Comparison of ENCODE assay signal across 14 mouse cellular contexts in the genomic region with DNA sequence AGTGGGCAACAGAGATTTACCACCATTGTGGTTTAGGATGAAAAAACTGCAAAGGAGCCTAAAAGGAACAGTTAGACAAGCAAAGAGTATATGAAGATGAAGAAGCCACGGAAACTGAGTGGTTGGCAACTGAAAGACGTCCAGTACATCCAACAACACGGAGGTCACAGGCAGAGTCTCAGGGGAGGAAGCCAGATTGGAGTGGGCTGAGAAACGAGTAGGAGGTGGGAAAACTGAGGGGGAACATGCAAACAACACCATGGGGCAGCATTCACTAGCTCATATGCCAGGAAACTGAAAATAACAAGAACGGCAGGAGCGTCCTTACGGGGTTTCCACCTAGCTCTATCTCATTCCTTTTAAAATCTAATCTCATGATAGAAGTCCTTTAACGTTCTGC.
"Had no signal": no experiment of that assay in that cellular context is flagged by ENCODE, and none has a peak within 500 bp of the region (broad histone marks: within the 10 kb centered on the region; RNA-seq: fewer than 3 reads in every experiment).

No protein-coding gene starts in this region.

- H3K4me3 ChIP-seq: hindbrain, embryonic 15.5 days; kidney, embryonic 15.5 days; limb, embryonic 13.5 days; liver, embryonic 15.5 days; neural tube, embryonic 12.5 days had no signal

- H3K4me1 ChIP-seq: kidney, embryonic 15.5 days; limb, embryonic 13.5 days; liver, embryonic 15.5 days; neural tube, embryonic 12.5 days had no signal

- H3K27me3 ChIP-seq: hindbrain, embryonic 15.5 days; kidney, embryonic 15.5 days; limb, embryonic 13.5 days; liver, embryonic 15.5 days; neural tube, embryonic 12.5 days had no signal

- DNase-seq: kidney, adult 2 months; kidney, postnatal 14 days; lung, adult 2 months; lung, postnatal 36 days; midbrain, embryonic 14.5 days; retina, postnatal 1 day; thymus, postnatal 14 days had no signal

- H3K36me3 ChIP-seq: hindbrain, embryonic 15.5 days; kidney, embryonic 15.5 days; limb, embryonic 13.5 days; liver, embryonic 15.5 days; neural tube, embryonic 12.5 days had no signal

- H3K27ac ChIP-seq: hindbrain, embryonic 15.5 days; kidney, embryonic 15.5 days; limb, embryonic 13.5 days; liver, embryonic 15.5 days; neural tube, embryonic 12.5 days had no signal

- ATAC-seq: intestine, embryonic 16.5 days; lung, postnatal 0 days had no signal
